Mouse (Mus musculus): Measurements from ENCODE around the gene Magi1. TPM values are rescaled to one million over a fixed set of nuclear protein-coding genes. Genes with fewer than 3 reads are reported as not detected.
A peak's percentile ranks its signal among the peaks of the same experiment; 100 is the strongest.

The Magi1 gene
- polyA plus RNA-seq, 1 experiment from 2014 or later, result 6.8 TPM

GRCm38 (mm10) chr6:94069421-94069820 lies 214.3 kb downstream of the Magi1 start:
- no peaks in the 10 kb centered on the region for H3K36me3 ChIP-seq (ENCODE audit: control insufficient read depth, insufficient read depth, low read length)
- no peaks in the 10 kb centered on the region for H3K9me3 ChIP-seq (ENCODE audit: control insufficient read depth, low read length)
- H3K27ac ChIP-seq (replicated peaks; ENCODE audit: low read depth, low read length), result no peak overlapping the region
- H3K4me2 ChIP-seq (ENCODE audit: low read depth, low read length), result no peak overlapping the region
- WGBS, result 46% methylated on average over 3 of the region's 3 CpGs
- no peak for DNase-seq (ENCODE audit: low spot score)
- no peak overlapping the region for H3K9ac ChIP-seq (ENCODE audit: low read depth, low read length)
- ATAC-seq (ENCODE audit: low read depth), result no peak
- H3K4me1 ChIP-seq (ENCODE audit: control insufficient read depth, insufficient read depth, low read length), result peaks cover 12% of the 10 kb centered on the region
- no peak overlapping the region for H3K4me3 ChIP-seq (ENCODE audit: low read depth, low read length)
- no peaks in the 10 kb centered on the region for H3K27me3 ChIP-seq (replicated peaks; ENCODE audit: control insufficient read depth, insufficient read depth, low read length)

- ATAC-seq (ENCODE audit: low read depth), result no peak
- Histone ChIP-seq H3K27me3 (replicated peaks; ENCODE audit: control insufficient read depth, insufficient read depth, low read length) (no peaks in the 10 kb centered on the region), H3K4me3 (ENCODE audit: low read depth, low read length) (no peak overlapping the region), H3K9me3 (ENCODE audit: control insufficient read depth, low read length) (no peaks in the 10 kb centered on the region), H3K9ac (ENCODE audit: low read depth, low read length) (no peak overlapping the region), H3K36me3 (ENCODE audit: control insufficient read depth, insufficient read depth, low read length) (no peaks in the 10 kb centered on the region), H3K27ac (replicated peaks; ENCODE audit: low read depth, low read length) (no peak overlapping the region), H3K4me2 (ENCODE audit: low read depth, low read length) (no peak overlapping the region), H3K4me1 (ENCODE audit: control insufficient read depth, insufficient read depth, low read length) (peaks cover 7% of the 10 kb centered on the region; the same call in 1 of the 2 replicates)
- 32% methylated on average over 8 of the region's 8 CpGs for whole genome bisulfite sequencing
- DNase-seq (ENCODE audit: low spot score), result no peak
These were observed 215.8 kb downstream of the Magi1 start for GRCm38 (mm10) chr6:94067741-94068450.

- peaks cover 18% of the 10 kb centered on the region; the same call in 1 of the 2 replicates for H3K4me1 ChIP-seq (ENCODE audit: control insufficient read depth, insufficient read depth, low read length)
These were observed 218.9 kb downstream of the Magi1 start for GRCm38 (mm10) chr6:94064832-94065231.

GRCm38 (mm10) chr6:94063542-94063941 lies 220.2 kb downstream of the Magi1 start:
- Histone ChIP-seq H3K36me3 (ENCODE audit: control insufficient read depth, insufficient read depth, low read length) (no peaks in the 10 kb centered on the region), H3K9me3 (ENCODE audit: control insufficient read depth, low read length) (no peaks in the 10 kb centered on the region), H3K4me2 (ENCODE audit: low read depth, low read length) (no peak overlapping the region), H3K9ac (ENCODE audit: low read depth, low read length) (no peak overlapping the region), H3K4me1 (ENCODE audit: control insufficient read depth, insufficient read depth, low read length) (peaks cover 18% of the 10 kb centered on the region; the same call in 1 of the 2 replicates), H3K4me3 (ENCODE audit: low read depth, low read length) (no peak overlapping the region), H3K27me3 (replicated peaks; ENCODE audit: control insufficient read depth, insufficient read depth, low read length) (no peaks in the 10 kb centered on the region), H3K27ac (replicated peaks; ENCODE audit: low read depth, low read length) (no peak overlapping the region)
- DNase-seq (ENCODE audit: low spot score) (no peak), ATAC-seq (ENCODE audit: low read depth) (no peak)
- WGBS, result 76% methylated on average over 4 of the region's 4 CpGs

More at GRCm38 (mm10) chr6:94064832-94065231, 218.9 kb downstream of the Magi1 start:
- no peaks in the 10 kb centered on the region for H3K36me3 ChIP-seq (ENCODE audit: control insufficient read depth, insufficient read depth, low read length)
- no peak overlapping the region for H3K9ac ChIP-seq (ENCODE audit: low read depth, low read length)
- H3K27me3 ChIP-seq (replicated peaks; ENCODE audit: control insufficient read depth, insufficient read depth, low read length), result no peaks in the 10 kb centered on the region
- ATAC-seq (ENCODE audit: low read depth), result no peak
- H3K9me3 ChIP-seq (ENCODE audit: control insufficient read depth, low read length), result no peaks in the 10 kb centered on the region
- no peak overlapping the region for H3K4me3 ChIP-seq (ENCODE audit: low read depth, low read length)
- WGBS, result 70% methylated on average over 4 of the region's 4 CpGs
- no peak overlapping the region for H3K27ac ChIP-seq (replicated peaks; ENCODE audit: low read depth, low read length)
- no peak for DNase-seq (ENCODE audit: low spot score)
- no peak overlapping the region for H3K4me2 ChIP-seq (ENCODE audit: low read depth, low read length)

- Histone ChIP-seq H3K9me3 (ENCODE audit: control insufficient read depth, low read length) (no peaks in the 10 kb centered on the region), H3K27ac (replicated peaks; ENCODE audit: low read depth, low read length) (peak overlapping the region; percentile 16; the same call in 1 of the 2 replicates), H3K4me3 (ENCODE audit: low read depth, low read length) (no peak overlapping the region), H3K4me1 (ENCODE audit: control insufficient read depth, insufficient read depth, low read length) (peaks cover 13% of the 10 kb centered on the region; the same call in 1 of the 2 replicates), H3K4me2 (ENCODE audit: low read depth, low read length) (no peak overlapping the region), H3K9ac (ENCODE audit: low read depth, low read length) (no peak overlapping the region), H3K36me3 (ENCODE audit: control insufficient read depth, insufficient read depth, low read length) (no peaks in the 10 kb centered on the region), H3K27me3 (replicated peaks; ENCODE audit: control insufficient read depth, insufficient read depth, low read length) (no peaks in the 10 kb centered on the region)
- peak; percentile 69 for DNase-seq (ENCODE audit: low spot score)
- 18% methylated on average over 8 of the region's 8 CpGs for WGBS
- ATAC-seq (ENCODE audit: low read depth), result no peak
These were observed 222.2 kb downstream of the Magi1 start for GRCm38 (mm10) chr6:94061424-94061980.

GRCm38 (mm10) chr6:94060621-94061213 lies 223.0 kb downstream of the Magi1 start:
- no peak for ATAC-seq (ENCODE audit: low read depth)
- no peaks in the 10 kb centered on the region for H3K9me3 ChIP-seq (ENCODE audit: control insufficient read depth, low read length)
- H3K4me1 ChIP-seq (ENCODE audit: control insufficient read depth, insufficient read depth, low read length), result peaks cover 13% of the 10 kb centered on the region; the same call in 1 of the 2 replicates
- no peak overlapping the region for H3K9ac ChIP-seq (ENCODE audit: low read depth, low read length)
- no peak for DNase-seq (ENCODE audit: low spot score)
- H3K27ac ChIP-seq (replicated peaks; ENCODE audit: low read depth, low read length), result peak overlapping the region; percentile 16; the same call in 1 of the 2 replicates
- 87% methylated on average over 7 of the region's 7 CpGs for WGBS
- H3K4me2 ChIP-seq (ENCODE audit: low read depth, low read length), result no peak overlapping the region
- no peaks in the 10 kb centered on the region for H3K27me3 ChIP-seq (replicated peaks; ENCODE audit: control insufficient read depth, insufficient read depth, low read length)
- H3K4me3 ChIP-seq (ENCODE audit: low read depth, low read length), result no peak overlapping the region
- H3K36me3 ChIP-seq (ENCODE audit: control insufficient read depth, insufficient read depth, low read length), result no peaks in the 10 kb centered on the region

- Histone ChIP-seq H3K4me1 (ENCODE audit: control insufficient read depth, insufficient read depth, low read length) (peaks cover 13% of the 10 kb centered on the region; the same call in 1 of the 2 replicates), H3K9me3 (ENCODE audit: control insufficient read depth, low read length) (no peaks in the 10 kb centered on the region), H3K27me3 (replicated peaks; ENCODE audit: control insufficient read depth, insufficient read depth, low read length) (no peaks in the 10 kb centered on the region), H3K27ac (replicated peaks; ENCODE audit: low read depth, low read length) (no peak overlapping the region), H3K4me3 (ENCODE audit: low read depth, low read length) (no peak overlapping the region), H3K9ac (ENCODE audit: low read depth, low read length) (no peak overlapping the region), H3K4me2 (ENCODE audit: low read depth, low read length) (no peak overlapping the region), H3K36me3 (ENCODE audit: control insufficient read depth, insufficient read depth, low read length) (no peaks in the 10 kb centered on the region)
- 63% methylated on average over 2 of the region's 2 CpGs for WGBS
- no peak for ATAC-seq (ENCODE audit: low read depth)
- no peak for DNase-seq (ENCODE audit: low spot score)
These were observed 224.6 kb downstream of the Magi1 start for GRCm38 (mm10) chr6:94059090-94059489.

GRCm38 (mm10) chr6:94053920-94054319 lies 229.8 kb downstream of the Magi1 start:
- ATAC-seq (ENCODE audit: low read depth) (no peak), DNase-seq (ENCODE audit: low spot score) (no peak)
- Histone ChIP-seq H3K4me3 (ENCODE audit: low read depth, low read length) (no peak overlapping the region), H3K4me2 (ENCODE audit: low read depth, low read length) (no peak overlapping the region), H3K9me3 (ENCODE audit: control insufficient read depth, low read length) (no peaks in the 10 kb centered on the region), H3K27ac (replicated peaks; ENCODE audit: low read depth, low read length) (no peak overlapping the region), H3K36me3 (ENCODE audit: control insufficient read depth, insufficient read depth, low read length) (no peaks in the 10 kb centered on the region), H3K4me1 (ENCODE audit: control insufficient read depth, insufficient read depth, low read length) (no peaks in the 10 kb centered on the region; the same call in 1 of the 2 replicates), H3K9ac (ENCODE audit: low read depth, low read length) (no peak overlapping the region), H3K27me3 (replicated peaks; ENCODE audit: control insufficient read depth, insufficient read depth, low read length) (no peaks in the 10 kb centered on the region)
- WGBS, result 27% methylated on average over 1 of the region's 1 CpGs
